Mouse (Mus musculus) thymus, adult 18-20 months (tissue): ENCODE measurements around the gene Stum.

Experiments
- DNase-seq, 2 experiments: peaks; one replicate each; pipeline ENCODE4 v3.0.0; 2022; ENCODE audit warnings: mixed read lengths in 2 of 2

The Stum gene

GRCm38 (mm10) chr1:180492777-180493176, 9.5 kb upstream of the Stum start:
- DNase-seq, result no peak

DNA sequence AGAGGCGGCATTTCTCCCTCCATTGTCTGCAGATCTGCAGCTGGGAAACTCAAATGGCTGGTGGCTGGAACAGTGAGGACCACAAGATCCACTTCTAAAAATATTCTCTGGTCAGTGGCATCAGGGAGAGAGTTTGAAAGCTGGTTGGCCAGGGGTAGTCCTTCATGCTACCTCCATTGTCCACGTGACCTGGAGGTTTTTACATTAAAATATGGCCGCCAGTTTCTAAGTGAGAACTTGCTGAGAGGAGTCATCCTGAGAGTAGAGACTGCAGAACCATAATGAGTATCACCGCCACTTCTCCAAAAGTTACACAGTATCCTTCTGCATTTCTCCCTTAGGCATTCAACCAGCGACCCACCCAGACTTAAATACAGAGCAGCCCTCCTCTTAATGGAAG, 2.0 kb upstream of the Stum start:
- DNase-seq, result no peak

- no peak for DNase-seq
These were observed 385 bp downstream of the Stum start for GRCm38 (mm10) chr1:180482840-180483398.

GRCm38 (mm10) chr1:180481956-180482355, 1.3 kb downstream of the Stum start:
- DNase-seq, result no peak

- no peak for DNase-seq
These were observed 2.0 kb downstream of the Stum start for GRCm38 (mm10) chr1:180481331-180481730.

DNA sequence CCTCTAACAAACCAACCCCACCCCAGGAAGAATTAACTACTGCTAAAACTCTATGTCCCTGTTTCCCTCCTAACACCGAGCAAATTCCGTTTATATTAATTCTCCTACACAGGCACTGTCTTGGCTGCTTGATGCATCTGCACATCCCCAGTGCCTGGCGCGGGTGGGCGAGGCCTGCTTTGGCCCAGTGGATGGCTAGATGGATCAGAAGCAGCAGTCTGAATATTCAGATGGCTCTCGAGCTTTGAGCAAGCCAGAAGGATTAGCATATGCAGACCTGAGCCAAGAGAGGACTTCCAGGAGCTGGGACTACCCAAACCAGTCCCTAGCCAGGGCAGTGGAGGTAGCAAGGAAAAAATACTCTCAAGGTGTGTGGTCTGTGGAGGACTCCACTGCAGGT, 3.0 kb downstream of the Stum start:
- no peak for DNase-seq

DNA sequence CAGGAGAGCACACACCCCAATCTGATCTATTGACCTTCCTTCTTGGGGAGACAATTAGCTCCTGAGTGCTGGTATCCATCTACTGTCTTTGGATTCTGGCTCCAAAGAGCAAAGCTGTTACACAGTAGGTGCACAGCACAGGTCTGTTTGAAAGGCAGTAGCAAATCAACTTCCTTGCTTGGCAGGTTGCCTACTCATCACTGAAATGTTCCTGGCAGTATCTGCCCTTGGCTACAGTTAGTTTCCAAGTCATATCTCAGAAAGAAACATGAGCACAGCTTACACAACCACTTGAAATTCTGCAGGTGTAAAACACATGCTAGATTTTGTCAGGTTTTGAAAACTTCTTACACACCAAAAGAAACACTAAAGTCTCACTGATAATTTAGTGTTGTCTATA, 9.7 kb downstream of the Stum start:
- no peak for DNase-seq

GRCm38 (mm10) chr1:180468004-180468403, 15.3 kb downstream of the Stum start:
- no peak for DNase-seq

- no peak for DNase-seq
These were observed 17.7 kb downstream of the Stum start for GRCm38 (mm10) chr1:180465620-180466019.

DNA sequence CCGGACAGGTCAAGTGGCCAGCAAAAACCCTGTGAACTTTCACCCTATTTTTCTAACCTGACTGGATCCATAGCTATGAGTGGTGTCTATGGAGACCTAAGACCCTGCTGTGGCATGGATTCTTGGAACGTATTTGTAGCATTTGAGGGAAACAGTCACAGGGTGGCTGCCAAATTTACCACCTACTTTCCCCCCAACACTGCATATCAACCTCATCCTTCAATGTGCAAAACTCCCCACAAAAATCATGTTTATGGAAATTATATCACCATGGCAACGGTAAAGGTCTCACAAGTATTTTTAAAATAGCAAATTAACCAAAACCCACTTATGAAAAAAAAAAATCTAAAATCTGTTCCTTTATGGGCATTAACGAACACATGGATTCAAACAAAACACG, 18.9 kb downstream of the Stum start:
- DNase-seq, result no peak

- no peak for DNase-seq
These were observed 20.3 kb downstream of the Stum start for GRCm38 (mm10) chr1:180462983-180463475.

DNA sequence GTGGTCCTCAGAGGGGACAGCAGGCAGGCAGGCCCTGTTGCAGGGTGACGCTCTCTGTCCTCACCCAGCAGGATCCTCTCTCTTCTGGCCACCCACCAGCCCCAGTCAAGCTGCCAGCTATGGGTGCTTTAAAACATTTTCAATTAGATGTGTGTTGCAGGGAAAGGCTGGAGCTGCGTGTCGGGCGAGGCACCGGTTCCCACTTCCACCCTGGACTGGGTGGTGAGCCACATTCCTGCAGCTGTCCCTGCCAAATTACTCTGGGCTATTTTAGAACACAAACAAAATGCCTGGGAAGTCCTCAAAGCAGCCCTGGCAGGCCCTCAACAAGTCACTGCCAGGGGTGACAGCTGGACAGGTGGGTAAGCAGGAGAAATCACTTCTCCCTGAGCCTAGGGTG, 20.9 kb downstream of the Stum start:
- DNase-seq, result no peak

- DNase-seq, result no peak
These were observed 22.6 kb downstream of the Stum start for GRCm38 (mm10) chr1:180460721-180461120.

DNA sequence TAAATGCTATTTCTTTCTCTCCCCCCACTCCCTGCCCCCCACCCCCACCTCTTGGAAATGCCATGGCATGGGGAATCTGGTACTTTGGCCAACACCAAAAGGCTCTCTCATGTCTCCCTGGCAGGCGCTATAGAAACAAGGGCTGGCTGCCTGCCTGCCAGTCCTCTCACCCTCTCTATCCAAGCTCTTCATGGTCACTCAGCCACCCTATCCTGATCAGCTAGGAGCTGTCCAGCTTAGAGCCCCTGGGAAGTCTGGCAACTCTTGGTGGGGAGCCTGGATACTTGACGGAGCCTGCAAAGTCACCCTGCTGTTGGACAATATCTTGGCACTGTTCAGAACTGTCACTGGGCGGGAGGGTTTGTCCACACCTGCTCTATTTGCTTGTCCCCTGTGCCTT, 24.6 kb downstream of the Stum start:
- no peak for DNase-seq

GRCm38 (mm10) chr1:180458274-180458673, 25.0 kb downstream of the Stum start:
- no peak for DNase-seq

DNA sequence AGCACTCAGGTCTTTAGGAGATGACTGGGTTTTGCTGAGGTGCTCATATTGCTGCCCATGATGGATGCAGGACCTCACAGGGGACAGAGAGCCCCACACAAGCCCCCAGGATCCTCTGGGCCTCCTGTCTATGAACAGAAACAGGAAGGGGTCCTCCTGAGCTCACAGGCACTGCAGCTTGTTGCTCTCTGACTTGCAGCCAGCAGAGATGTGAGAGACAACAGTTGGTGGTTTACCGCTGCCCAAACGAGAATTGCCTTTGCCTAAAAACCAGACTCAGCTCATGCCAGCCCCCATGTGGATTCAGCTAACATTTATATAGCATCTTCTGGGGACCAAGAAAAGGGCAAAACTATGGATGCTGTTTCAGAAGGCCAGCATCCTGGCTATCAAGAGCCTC, 33.7 kb downstream of the Stum start:
- no peak for DNase-seq

DNA sequence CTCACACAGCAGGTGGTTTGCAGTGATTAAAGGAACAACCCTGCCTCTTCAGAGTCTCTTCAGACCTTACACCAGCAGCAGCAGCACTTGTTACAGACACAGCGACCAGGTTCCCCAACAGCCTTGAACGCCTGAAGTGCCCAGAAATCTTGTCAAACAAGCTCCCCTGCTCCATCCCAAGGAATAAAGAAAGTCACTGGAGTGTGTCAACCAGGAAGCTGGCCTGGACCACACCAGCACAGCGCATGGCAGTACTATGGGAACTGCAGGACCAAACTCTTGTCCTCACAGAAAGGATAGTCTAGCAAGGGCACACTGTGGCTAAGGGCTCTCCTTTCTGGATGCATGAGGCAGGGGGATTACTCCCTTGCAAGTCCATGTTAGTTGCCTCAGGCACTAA, 38.9 kb downstream of the Stum start:
- no peak for DNase-seq

- no peak for DNase-seq
These were observed 43.8 kb downstream of the Stum start for GRCm38 (mm10) chr1:180439496-180439895.

- no peak for DNase-seq
These were observed 48.4 kb downstream of the Stum start for GRCm38 (mm10) chr1:180434925-180435324.

DNA sequence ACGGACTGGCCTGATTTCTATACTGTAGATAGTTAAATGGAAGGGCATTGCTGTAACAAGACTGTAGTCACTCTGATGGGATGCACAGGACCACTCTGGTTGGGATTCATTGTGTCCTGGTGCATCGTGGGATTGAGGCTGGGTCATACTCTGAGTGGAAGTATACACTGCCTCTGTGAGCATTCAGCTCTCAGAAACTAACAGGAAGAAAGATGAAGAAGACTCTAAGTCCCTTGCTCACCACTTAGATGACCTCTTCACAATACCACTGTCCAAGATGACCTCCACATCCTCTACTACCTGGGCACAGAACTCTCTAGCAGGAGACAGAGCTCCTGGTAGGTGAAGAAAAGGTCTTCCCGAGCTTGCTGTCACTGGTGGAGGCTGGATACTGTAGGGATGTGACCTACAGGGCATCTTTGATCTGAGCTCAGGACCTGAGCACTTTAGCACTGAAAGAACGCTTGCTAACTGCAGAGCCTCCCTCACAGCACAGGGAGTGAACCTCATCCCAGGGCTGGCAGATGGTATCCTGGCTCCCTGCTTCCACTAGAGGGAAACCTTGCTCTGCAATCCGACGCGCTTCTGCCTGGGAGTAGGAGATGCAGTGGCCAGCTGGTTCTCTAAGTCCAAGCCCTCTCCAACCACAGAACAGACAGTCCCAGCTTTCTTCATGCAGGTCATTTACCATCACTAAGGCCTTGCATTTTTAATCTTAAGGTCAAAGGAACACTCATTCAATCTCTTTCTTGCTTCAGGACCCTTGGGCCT, 49.3 kb downstream of the Stum start:
- DNase-seq, result no peak

DNA sequence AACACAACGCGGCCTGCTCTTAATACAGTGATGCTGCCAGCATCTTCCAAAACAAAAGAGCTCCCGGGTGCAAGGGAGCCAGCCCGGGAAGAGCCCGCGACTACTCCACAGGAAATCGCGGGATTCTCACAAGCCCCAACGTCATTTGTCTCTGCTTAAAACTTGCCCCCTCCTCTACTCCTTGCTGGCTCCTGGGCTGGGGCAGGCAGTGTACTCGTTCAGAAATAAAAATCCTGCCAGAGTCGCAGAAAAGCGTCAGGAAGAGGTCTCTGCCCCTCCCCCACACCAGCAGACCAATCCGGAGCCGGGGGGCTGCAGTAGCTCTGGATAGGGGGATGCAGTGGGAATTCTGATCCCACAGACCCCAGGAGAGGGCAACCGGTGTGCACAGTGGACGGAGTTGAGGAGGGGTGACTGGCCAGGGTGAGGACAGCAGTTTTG, 50.2 kb downstream of the Stum start:
- DNase-seq, result no peak

- DNase-seq, result peak; percentile 42 to 52
These were observed 51.5 kb downstream of the Stum start for GRCm38 (mm10) chr1:180431833-180432232.

- no peak for DNase-seq
These were observed 53.5 kb downstream of the Stum start for GRCm38 (mm10) chr1:180429819-180430218.

DNA sequence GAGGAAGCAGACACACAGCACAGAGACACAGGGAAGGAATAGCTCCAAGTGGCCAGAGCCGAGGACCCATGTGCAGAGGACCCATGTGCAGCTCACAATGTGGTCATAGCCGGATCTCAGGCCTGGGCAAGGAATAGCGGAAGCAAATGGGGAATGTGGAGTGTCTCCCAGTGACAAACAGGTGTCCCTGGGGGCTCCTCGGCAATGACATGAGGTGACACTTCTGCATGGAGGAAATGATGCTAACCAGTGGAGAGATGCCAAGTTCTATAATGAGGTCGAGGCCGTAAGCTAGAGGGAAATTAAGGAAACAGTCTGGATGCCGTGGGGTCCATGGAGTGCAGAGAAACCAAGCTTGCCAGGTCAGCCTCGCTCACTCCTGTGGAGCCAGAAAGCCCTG, 54.4 kb downstream of the Stum start:
- no peak for DNase-seq
